Mouse (Mus musculus): Measurements from ENCODE around the gene Folr1.

DNA sequence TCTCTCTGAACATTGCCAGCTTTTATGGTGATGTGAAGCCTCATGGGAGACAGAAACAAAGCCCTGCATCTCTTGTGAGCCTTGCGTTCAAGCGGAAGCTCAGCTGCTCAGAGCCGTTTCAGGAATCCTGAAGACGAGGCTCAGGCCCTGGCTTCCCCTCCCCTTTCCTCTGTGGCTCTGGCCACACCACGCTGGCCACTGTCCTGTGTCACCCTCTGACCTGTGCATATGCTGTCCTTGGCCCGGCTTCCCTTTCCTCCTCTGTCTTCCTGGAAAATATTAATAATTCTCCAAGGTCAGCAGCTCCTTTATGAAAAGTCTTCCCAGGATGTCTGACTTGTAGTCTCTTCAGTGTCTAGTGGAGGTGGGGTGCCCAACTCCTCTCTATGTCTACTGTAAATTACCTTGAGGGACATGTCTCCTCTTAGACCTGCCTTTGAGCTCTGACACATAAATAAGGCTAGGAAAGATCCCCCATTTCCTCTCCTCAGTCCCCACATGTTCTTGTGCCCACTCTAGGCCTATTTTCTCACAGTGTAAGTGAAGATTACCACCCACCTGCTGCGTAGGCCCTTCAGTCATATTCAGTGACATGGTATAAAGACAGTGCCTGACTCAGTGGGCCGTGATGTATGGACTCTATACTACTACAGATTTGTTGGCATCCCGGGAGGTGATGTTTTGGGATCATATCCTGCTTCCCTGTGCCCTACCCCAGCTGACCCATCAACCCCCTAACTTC lies 12.0 kb upstream of the Folr1 start:
- no peak for TF ChIP-seq TAL1 (IDR thresholded peaks at IDR 0.05; ENCODE audit: low read length)
- no peak for TF ChIP-seq GATA1 (IDR thresholded peaks at IDR 0.05; ENCODE audit: low read length)
